Mouse (Mus musculus) B cell, adult 2 months (primary cell): ENCODE results near the gene Pan3.
A peak's percentile ranks its signal among the peaks of the same experiment; 100 is the strongest.

Experiments
- DNase-seq, 2 experiments: peaks; one replicate each; pipeline ENCODE4 v3.0.0; 2022

The Pan3 gene

DNA sequence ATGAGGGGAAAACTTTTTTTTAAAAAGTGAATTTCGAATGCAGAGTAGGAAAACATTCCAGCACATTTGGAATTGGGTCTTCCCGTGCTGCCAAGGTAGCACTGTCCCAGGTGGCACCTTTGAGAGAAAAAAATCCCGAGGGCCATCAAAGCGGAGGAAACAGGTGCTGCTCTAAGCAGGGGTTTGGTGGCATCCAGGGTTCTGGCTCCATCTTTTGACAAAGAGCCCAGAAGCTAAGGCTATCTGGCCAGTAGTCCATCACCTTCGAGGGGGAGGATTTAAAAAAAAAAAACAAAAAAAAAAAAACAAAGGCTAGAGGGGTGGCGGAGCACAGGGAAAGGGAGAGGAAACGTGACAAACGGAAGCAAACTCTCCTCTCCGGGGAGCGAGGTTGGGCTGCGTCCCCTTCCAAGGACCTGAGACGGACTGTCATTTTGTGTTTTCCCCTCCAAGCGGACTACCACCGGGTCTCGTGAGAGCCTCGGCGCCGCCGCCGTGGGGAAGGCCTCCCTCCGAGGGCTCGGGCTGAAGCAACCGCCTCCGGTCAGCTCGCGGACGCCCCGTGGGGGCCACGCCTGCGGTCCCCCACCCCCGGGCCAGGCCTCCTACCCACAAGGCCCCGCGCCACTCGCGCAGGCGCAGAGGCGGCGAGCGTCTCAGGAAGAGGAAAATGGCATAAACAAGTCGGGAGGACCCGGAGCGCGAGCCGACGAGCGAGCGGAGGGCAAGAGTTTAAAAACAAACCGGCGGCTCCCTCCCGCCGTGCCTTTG is at the start of gene Pan3:
Gene Pan3, plus strand, starts transcription at position 627 of the 771 bp plus-strand sequence.
- DNase-seq: peak; percentile 93 to 95

DNA sequence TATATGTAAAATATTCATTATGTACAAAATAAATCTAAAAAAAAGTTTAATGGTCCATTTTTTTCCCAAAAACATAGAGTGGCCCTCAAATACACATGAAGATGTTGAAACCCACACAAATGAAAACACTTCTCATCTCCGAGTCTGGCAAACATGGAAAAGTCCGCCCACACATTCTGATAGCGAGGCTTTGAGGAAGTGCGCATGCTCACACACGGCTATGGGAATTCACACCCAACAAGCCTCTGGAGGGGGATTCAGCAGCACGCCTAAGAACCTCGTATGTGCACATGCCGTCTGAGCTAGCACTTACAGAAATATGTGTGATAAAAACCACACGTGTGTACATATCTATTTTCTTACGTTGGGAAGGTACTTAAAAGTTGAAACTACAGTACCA is 48.6 kb upstream of the Pan3 start:
- DNase-seq: no peak

DNA sequence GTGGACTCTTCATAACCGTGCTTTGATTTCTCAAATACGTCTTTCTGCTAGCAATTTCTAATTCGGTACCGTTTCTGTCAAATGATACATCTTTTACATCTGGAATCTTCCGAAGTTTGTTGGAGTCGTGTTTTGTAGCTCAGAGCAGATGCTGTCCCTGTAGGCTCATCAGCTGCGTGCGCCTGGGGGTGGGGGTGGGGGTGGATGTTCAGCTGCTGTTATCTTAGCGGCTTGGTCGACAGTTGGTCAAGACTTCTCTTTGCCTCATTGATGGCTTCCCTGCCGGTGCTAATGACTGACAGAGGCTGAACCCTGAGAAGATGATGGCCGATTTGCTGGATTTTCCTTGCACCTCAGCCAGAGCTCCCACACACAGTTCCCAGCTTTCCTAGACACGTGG is 43.1 kb upstream of the Pan3 start:
- no peak for DNase-seq

DNA sequence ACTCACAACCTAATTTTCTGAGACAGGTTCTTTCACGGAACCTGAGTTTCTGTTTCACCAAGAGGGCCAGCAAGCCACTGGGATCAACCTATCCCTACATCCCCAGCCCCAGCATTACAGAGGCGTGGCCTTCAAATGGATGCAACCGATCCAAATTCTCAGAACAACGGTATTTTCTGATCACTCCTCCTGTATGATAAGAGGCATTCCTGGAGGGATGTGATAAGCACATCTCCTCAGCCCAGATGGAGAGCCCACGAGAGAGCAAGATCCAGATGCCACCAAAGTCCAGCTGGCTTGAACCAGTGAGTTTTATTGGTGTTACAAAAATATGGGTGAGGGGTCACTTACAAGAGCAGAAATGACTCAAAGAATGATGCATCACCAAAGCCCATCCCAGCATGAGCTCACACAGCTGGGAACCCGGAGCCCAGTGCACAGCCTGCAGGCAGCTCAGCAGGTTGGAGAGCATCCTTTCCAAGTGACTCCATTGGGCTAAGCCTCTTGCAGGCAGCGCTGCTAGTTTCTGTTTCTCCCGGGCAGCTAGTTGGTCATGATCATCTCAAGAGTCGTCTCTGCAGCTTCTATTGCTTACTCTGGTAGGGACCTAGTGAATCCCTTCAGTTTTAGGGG is 41.5 kb upstream of the Pan3 start:
- DNase-seq: no peak

DNA sequence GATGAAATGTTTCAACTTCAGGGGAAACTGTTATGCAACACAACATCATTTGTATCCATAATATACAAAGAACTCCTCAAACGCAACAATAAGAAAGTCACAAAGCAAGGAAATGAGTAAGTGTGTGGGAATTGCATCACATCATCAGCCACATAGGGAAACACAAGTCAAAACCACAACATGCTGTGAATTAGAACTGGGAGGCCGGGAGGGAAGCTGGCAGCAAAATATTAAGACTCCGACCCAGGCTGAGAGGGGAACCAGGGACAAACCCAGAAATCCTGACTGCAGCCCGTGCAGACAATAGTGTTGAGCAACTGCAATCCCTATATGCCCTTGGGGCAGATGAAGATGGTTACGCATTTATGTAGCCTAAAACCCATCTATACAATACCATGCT is 40.9 kb upstream of the Pan3 start:
- no peak for DNase-seq

DNA sequence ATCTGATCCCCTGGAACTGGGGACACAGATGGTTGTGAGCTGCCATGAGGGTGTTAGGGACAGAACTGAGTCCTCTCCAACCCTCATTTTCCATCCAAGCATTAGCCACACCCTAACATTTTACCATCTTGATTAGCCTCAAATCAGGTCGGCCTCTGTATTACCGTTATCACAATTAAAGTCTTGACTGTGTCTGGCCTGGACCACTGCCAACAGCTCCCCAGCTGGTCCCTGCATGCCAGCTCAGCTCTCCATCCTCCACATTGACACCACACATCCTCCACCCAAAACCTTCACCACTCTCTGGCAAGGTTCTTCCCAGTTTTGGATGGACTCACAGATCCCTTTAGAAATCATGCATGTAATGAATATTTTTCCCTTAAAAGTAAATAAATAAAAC is 39.2 kb upstream of the Pan3 start:
- no peak for DNase-seq

DNA sequence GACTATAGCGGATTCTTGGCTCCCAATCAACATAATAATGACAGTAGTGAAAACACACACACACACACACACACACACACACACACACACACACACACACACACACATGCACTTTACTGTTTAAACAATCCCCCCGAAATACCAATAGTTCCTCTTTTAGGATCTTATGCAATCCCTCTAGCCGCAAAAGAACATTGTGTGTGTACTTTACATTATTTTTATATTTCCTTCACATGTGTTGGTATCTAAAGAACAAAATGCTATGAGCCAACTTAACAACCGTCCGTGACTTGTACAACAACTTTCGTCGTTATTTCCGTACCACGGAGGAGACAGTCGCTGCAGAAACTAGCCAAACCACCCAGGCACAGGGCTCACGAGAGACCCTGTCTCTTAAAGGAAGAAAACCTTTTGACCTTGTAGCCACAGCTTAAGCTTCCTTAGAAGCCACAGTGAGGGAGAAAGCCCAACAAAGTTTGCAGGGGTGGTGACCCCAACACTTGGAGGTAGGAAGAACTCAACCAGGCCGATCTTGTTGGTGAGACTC is 37.2 kb upstream of the Pan3 start:
- peak; percentile 27 to 30 for DNase-seq

DNA sequence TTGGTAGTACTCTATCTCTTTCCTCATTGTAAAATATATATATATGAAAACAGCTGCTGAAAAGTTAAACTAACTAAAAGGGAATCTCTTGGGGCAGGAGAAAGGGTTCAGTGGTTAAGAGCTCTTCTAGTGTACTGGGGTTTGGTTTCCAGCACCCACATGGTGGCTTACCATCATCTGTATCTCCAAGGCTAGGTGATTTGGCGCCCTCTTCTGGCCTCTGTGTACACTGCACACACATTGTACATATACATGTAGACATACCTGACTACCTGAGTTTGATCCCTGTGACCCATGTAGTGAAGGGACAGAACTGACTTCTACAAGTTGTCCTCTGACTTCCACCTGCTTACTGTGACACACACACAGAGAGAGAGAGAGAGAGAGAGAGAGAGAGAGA is 34.9 kb upstream of the Pan3 start:
- DNase-seq: peak; percentile 46 to 48

DNA sequence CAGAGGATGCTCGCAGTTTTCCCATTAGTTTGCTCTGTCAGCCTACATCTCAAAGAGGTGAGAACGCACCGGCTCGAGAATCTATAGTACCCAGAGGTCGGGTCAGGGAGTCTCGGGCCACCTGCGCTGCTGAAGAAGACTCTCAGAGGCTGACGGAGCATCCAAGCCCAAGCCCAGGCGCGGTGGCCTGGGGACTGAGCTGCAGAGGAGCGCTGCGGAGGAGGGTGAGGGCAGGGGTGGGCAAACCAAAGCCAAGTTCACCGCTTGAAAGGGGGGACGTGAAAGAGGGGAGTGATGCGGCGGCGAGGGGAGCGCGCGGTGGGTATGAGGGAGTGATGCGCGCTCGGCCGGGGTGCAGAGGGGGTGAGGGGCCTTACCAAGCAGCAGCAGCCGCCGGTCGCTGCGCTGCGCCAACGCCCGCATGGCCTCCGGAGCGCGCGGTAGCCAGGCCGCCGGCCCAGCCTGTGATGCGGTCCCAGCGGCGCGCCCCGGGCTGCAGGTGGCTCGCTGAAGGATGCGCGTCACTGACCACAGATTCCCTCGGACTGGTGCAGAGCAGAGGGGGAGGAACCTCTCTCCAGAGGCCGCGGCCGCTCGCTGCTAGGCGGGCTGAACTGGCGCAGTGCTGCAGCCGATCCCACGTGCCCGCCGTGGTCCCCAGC is 30.0 kb upstream of the Pan3 start, which contains the start of gene Flt3:
Gene Flt3, minus strand, starts transcription at position 647 of the 662 bp plus-strand sequence.
- DNase-seq: peak; percentile 73

DNA sequence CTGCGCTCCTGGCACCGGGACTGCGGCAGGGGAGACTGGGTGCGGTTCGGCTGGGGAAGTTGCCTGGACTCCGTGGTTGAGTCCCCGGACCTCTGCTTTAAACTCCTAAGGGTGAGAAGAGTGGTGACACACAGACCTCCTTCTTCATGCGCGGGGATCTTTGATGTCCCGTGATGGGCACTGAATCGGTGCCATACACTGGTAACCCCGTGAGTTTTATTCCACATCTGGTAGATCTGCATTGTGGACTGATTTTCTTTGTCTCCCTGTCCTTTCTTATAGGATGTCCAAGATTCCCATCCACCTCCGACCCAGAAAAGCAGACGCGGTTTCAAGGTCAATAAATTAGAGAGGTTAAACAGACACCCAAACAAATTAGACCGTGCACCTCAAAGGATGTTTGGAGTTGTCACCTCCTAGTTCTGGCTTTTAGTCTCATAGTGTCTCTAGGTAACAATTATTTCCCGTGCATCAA is 29.4 kb upstream of the Pan3 start:
- no peak for DNase-seq

DNA sequence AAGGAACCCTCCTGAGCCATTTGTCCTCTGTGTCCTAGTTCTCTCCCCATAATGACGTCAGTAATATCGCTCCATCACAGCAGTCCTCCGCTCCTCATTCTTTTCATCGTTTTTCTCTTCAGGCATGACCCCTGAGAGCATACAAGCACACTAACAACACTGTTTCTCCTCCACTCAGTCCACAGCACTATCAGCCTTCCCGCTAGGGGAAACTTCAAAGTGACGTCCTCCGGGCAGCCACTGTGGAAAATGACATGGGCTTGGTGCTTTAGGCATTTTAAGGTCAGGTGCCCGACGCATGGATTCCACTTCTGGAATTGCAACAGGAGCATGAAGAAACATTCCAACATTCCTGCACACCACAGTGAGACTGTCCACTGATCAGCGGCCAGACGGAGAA is 28.9 kb upstream of the Pan3 start:
- peak in 1 of 2 experiments; percentile 16 for DNase-seq

DNA sequence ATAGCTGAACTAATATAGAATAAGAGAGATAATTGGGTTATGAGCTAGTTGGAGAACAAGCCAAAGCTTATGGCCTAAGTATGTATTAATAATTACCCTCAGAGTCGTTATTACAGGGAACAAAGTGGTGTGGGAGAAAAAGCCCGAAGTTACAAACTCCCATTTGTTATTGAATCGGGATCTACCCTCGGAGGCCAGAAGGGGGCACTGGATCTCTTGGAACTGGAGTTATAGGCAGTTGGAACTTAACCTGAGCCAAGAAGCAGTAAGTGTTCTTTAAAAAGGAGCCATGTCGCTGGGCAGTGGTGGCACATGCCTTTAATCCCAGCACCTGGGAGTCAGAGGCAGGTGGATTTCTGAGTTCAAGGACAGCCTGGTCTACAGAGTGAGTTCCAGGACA is 27.5 kb upstream of the Pan3 start:
- DNase-seq: peak; percentile 33 to 41

DNA sequence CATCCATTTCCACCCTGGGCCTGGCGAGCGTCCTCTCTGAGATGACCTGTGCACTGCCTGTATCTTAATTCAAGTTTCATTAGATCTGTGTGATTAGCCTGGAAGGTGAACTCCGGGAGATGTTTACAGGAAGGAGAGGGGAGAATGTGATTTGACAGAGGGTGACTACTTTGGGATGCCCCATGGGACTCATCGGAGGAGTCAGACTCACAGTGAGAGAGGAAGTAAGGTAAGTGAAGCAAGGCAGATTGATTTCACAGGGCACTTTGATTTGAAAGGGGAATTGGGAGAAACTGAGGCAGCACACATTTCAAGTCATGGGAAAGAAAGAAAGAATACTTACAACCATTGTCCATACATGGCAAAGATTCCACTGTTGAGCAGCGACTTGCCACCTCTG is 23.8 kb upstream of the Pan3 start:
- DNase-seq: peak; percentile 45 to 51

DNA sequence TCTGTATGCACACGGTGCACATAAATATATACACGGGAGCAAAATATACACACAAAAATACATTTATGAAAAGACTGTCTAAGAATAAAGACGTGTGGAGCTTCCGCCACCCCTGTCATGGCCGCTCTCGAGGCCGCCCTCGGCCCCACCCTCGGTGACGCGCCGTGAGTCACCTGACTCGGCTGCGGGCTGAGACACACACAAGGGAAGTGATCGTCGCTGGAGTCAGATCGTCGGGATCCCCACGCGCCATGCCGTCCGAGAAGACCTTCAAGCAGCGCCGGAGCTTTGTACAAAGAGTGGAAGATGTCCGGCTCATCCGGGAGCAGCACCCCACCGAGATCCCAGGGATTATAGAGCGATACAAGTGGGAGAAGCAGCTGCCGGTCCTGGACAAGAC is 21.2 kb upstream of the Pan3 start:
- no peak for DNase-seq

DNA sequence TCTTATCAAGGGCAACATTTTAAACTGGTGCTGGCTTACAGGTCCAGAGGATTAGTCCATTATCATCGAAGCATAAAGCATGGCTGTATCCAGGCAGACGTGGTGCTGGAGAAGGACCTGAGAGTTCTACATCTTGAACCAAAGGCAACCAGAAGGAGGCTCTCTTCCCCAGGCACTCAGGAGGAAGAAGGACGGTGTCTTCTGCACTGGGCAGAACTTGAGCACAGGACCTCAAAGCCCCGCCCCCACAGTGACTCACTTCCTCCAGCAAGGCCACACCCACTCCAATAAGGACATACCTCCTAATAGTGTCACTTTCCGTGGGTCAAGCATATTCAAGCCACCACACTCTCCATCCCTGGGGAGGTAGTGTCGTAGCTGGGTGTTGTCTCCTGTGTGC is 19.4 kb upstream of the Pan3 start:
- DNase-seq: peak; percentile 51 to 52

DNA sequence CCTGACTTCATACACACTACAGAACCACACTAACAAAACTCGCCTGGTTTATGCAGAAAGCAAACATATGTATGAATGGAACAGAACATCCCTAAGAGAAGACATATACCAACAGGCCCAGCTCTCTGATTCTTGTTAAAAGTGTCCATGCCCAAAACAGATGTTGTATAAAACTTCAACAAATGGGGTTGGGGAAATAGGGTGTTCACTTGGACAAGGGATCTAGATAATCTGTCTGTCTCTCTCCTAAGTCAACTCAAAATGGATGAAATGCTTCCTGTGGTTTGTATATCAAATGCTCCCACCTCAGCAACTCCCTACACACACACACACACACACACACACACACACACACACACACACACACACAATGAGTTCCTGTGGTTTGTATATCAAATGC is 12.0 kb upstream of the Pan3 start:
- DNase-seq: no peak

DNA sequence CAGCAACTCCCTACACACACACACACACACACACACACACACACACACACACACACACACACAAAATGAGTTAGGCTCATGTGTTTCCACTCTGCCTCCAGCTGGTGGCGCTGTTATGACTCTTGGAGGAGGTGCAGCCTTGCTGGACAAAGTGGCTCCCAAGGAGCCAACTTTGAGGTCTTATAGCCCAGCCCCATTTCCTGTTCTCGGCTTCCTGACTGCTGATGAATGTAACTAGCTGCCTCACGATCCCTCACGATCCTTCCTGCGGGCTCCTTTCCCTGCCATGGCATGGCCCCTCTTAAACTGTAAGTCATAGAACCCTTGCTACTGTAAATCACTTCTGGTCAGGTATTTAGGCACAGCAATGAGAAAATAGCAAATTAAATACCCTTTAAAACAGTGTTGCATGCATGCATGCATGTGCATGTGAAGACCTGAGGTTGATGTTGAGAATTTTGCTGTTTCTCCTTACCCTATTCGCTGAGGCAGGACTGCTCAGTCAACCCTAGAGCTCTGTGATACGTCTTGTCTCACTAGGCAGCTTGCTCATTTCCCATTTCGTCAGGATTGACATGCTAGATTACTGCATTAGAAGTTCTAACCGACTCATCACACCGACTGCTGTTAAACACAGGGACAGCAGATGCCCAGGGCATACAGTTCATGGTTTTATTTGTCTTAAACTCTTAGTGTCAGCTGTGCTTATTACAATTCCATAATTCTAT is 11.4 kb upstream of the Pan3 start:
- peak; percentile 78 for DNase-seq

DNA sequence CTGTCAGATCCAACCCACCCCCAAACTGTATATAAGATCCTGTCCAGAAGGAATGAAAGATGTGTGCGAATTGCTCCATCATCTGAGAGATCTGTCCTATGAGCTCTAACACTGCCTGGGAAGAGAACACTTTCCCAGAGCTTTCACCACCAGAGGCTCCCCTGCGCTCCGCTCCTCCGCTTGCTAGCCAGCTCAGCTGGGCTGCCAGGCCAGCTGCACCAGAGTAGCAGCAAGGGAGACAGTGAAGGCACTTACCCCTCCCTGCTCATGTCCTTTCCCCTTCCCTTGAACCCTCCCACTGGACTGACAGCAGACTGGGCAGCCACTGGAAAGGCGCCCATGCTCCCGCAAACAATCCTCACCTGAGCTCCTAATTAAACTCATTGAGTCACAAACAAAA is 6.3 kb upstream of the Pan3 start:
- no peak for DNase-seq

DNA sequence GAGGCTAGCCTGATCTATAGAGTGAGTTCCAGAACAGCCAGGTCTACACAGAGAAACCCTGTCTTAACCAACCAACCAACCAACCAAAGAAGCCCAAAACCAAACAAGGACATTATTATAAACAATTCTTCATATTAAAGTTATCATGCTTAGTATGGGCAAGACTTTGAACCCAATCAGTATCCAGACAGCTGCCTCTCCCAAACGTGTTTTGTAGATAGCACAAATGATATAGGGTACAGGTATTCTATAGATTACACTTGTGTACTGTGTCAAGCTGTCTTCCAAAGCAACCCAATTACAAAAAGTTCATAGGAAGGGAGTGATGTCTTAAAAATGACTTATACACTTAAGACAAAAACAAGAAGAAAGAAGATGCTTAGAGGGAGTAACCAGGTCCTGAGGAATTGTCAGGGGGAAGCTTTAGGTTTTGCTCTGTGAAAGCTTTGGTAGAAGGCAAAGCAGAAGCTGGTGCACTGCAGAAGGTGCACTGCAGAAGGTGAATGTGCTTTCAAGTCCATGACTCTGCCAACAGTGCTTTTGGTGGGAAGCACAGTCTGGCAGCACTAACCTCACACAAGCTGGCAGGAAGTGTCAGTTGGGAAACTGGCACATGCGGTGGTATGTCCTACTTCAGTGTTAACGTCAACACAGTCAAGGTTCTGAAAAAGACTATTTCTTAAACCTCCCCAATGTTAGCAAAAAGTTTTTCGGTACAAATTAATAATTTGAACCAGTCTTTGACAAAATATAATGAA is 3.7 kb upstream of the Pan3 start:
- no peak for DNase-seq

DNA sequence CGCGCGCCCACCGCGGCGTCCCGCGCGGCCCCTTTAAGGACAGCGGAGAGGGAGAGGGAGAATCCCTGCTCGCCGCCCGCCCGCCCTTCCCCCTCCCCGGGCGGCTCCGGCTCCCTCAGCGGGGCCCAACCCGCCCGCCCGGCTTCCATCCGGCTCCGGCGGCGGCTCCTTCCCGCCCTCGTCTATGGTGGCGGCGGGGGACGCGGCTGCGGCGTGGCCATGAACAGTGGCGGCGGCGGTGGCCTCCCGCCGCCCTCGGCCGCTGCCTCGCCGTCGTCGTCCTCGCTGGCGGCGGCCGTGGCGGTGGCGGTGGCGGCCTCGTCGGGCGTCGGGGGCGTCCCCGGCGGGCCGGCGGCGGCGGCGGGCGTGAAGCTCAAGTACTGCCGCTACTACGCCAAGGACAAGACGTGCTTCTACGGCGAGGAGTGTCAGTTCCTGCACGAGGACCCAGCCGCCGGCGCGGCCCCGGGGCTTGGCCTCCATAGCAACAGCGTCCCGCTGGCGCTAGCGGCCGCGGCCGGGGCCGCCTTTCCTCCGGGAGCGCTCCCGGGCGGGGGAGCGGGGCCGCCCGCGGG is 487 bp downstream of the Pan3 start:
- DNase-seq: peak; percentile 61 to 73

DNA sequence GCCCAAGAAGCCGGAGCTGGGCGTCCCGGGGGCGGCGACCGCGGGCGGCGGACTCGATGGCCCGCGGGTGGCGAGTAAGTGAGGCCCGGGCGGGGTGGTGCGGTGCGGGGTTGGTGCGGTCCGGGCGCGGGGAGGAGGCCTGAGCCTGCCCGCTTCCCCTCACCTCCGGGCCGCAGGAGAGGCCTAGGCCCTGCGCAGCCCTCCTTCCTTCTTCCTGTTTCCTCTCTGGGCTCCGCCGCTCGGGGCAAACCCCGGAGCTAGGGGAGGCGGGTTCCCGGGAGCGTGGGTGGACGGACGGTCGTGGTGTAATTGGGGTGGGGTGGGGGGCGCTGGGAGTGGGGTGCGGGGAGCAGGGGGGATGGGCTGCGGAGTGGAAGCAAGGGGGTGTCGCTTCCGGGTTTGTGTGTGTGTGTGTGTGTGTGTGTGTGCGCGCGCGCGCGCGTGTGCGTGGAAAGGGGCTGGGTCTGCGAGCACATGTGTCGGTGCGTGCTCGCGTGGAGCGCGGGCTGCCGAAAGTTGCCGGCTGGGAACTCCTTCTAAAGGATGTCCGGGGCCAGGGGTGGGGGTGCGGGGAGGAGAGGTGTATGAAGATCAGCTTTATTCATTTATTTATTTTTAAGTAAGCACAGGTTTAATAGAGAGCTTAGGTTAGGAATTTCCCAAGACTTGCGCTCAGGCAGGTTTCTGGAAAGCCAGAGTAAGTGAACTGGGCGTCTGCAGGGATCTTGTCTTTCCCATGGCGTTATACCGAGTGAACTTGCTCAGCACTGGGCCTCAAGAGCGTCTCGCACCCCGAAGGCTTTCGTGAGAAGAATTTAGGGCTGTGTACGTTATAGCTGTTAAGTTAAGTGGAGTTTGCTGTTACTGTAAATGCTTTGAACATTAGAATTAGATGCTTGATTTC is 1.2 kb downstream of the Pan3 start:
- peak; percentile 82 to 84 for DNase-seq
